Mouse (Mus musculus) midbrain, postnatal 0 days (tissue): ENCODE results near the gene Tpcn2. TPM values are rescaled to one million over a fixed set of nuclear protein-coding genes. Genes with fewer than 3 reads are reported as not detected.

Source experiments
- ATAC-seq: fragments of 200-750 bp; cut with Nextera tagmentation; 2 replicates; pipeline ENCODE4 v1.8.0; 2017; ENCODE audit warnings: moderate number of reproducible peaks, mild to moderate bottlenecking, moderate TSS enrichment, moderate library complexity; ENCODE audit not compliant: low FRiP score
- DNase-seq: peaks from one replicate; pipeline ENCODE4 v3.0.0-alpha.2; 2015; ENCODE audit warnings: low spot score
- H3K27ac ChIP-seq: fragments of 300-500 bp; sonication (generic); 2 replicates; pipeline ENCODE4 v1.5.1; 2014; ENCODE audit warnings: low read depth, mild to moderate bottlenecking, low read length, mixed read lengths
- H3K27me3 ChIP-seq: fragments of 300-500 bp; sonication (generic); 2 replicates; pipeline ENCODE4 v1.6.1; 2014; ENCODE audit warnings: low read length, control low read depth, mixed read lengths; ENCODE audit not compliant: insufficient read depth
- H3K36me3 ChIP-seq: fragments of 300-500 bp; sonication (generic); 2 replicates; pipeline ENCODE4 v1.6.1; 2014; ENCODE audit warnings: low read length, control low read depth, mixed read lengths; ENCODE audit not compliant: insufficient read depth
- H3K4me1 ChIP-seq: fragments of 300-500 bp; sonication (generic); 2 replicates; pipeline ENCODE4 v1.6.1; 2014; ENCODE audit warnings: mild to moderate bottlenecking, control low read depth, antibody characterized with exemption, low read length, mixed read lengths; ENCODE audit not compliant: insufficient read depth
- H3K4me2 ChIP-seq: fragments of 300-500 bp; sonication (generic); 2 replicates; pipeline ENCODE4 v1.6.1; 2014; ENCODE audit warnings: low read depth, mild to moderate bottlenecking, low read length, mixed read lengths; ENCODE audit not compliant: poor library complexity, severe bottlenecking
- H3K4me3 ChIP-seq: fragments of 300-500 bp; sonication (generic); 2 replicates; pipeline ENCODE4 v1.5.1; 2014; ENCODE audit warnings: low read depth, mild to moderate bottlenecking, low read length, moderate library complexity
- H3K9ac ChIP-seq: fragments of 300-500 bp; sonication (generic); replicated peaks from 2 replicates; pipeline ENCODE4 v1.6.1; 2014; ENCODE audit warnings: mild to moderate bottlenecking, low read length, moderate library complexity, mixed read lengths; ENCODE audit not compliant: poor library complexity, severe bottlenecking
- H3K9me3 ChIP-seq: fragments of 300-500 bp; sonication (generic); 2 replicates; pipeline ENCODE4 v1.6.1; 2016; ENCODE audit warnings: low read length, control low read depth
- CTCF ChIP-seq: IDR thresholded peaks from 2 replicates; pipeline ENCODE4 v1.5.1; 2016; ENCODE audit warnings: antibody characterized with exemption, mild to moderate bottlenecking
- WGBS: fragments of 180-500 bp; shearing (Covaris S2); extraction: QIAGEN DNeasy Blood & Tissue Kit; methylation state at CpG from one replicate; pipeline ENCODE4 v1.1.7; 2014; 5-methylcytosine and 5-hydroxymethylcytosine counted together
- polyA plus RNA-seq: library from polyadenylated mRNA; unstranded; fragments of >200 nt; fragmentation: Nextera tagmentation; extraction: Ambion mirVana; gene quantifications from 2 replicates; pipeline ENCODE4 v1.2.1, GENCODE M21; 2015
- total RNA-seq: library from RNA; depleted of rRNA; stranded (reverse); fragments of >200 nt; gene quantifications from 2 replicates; pipeline ENCODE4 v1.2.3, GENCODE M21; 2014

Gene Tpcn2
- total and polyA plus RNA-seq, 2 experiments from 2014 or later: 1.5 to 2.8 TPM

DNA sequence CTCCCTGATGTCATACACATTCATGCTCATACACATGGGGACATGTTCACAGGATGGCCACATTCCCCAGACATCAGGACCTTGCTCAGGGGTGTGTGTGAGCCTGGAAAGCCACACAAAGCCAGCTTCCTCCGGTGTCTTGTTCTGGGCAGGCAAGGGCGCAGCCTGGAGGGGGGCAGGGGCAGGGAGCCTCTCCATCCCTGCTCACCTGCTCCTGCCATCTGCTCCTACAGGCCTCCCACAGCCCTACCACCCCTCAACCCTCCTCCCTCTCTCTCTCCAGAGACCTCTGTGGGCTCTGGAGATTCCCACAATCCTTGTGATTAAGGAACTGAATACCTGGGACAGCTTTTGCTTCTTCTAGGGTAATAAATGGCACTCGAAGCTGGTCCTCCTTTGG, 132.0 kb downstream of the Tpcn2 start:
- Histone ChIP-seq H3K36me3 (no peaks in the 10 kb centered on the region), H3K4me1 (no peaks in the 10 kb centered on the region), H3K27ac (no peak overlapping the region), H3K4me2 (no peak overlapping the region), H3K4me3 (no peak overlapping the region), H3K9ac (no peak overlapping the region), H3K27me3 (no peaks in the 10 kb centered on the region), H3K9me3 (no peaks in the 10 kb centered on the region)
- DNase-seq (no peak), ATAC-seq (no peak)
- no peak for TF ChIP-seq CTCF
- 78% methylated on average over 3 of the region's 3 CpGs for WGBS

DNA sequence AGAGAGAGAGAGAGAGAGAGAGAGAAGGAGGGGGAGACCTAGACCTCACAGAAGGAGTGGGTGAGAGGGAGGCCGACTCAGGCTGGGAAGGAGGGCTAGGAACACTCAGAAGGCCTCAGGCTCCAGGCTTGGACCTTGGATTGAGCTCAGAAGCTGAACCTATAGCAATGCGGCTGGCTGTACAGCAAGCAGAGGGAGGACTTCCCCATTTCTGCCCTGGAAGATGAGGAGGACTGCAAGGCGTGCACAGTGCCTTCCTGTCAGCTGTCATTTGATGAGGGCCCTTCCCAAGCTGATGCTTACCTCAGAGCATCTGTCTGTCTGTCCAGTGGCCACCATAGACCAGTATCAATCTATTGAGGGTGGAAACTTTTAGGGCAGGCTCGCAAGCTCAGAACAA, 134.9 kb downstream of the Tpcn2 start:
- no peak for TF ChIP-seq CTCF
- Histone ChIP-seq H3K4me2 (no peak overlapping the region), H3K36me3 (no peaks in the 10 kb centered on the region), H3K4me1 (no peaks in the 10 kb centered on the region), H3K4me3 (no peak overlapping the region), H3K9ac (no peak overlapping the region), H3K9me3 (no peaks in the 10 kb centered on the region), H3K27me3 (no peaks in the 10 kb centered on the region), H3K27ac (no peak overlapping the region)
- ATAC-seq (no peak), DNase-seq (no peak)
- WGBS: 100% methylated on average over 4 of the region's 4 CpGs

- no peaks in the 10 kb centered on the region for H3K36me3 ChIP-seq
- ATAC-seq (no peak), DNase-seq (no peak)
- no peaks in the 10 kb centered on the region for H3K4me1 ChIP-seq
- no peak overlapping the region for H3K4me3 ChIP-seq
- no peak overlapping the region for H3K27ac ChIP-seq
- H3K9ac ChIP-seq: no peak overlapping the region
- TF ChIP-seq CTCF: no peak
- WGBS: 83% methylated on average over 5 of the region's 5 CpGs
- no peaks in the 10 kb centered on the region for H3K9me3 ChIP-seq
- H3K27me3 ChIP-seq: no peaks in the 10 kb centered on the region
- H3K4me2 ChIP-seq: no peak overlapping the region
These were observed 135.7 kb downstream of the Tpcn2 start for GRCm38 (mm10) chr7:145147973-145148698.

- H3K36me3 ChIP-seq: no peaks in the 10 kb centered on the region
- no peak overlapping the region for H3K4me2 ChIP-seq
- DNase-seq (no peak), ATAC-seq (no peak)
- H3K9me3 ChIP-seq: no peaks in the 10 kb centered on the region
- no peak overlapping the region for H3K4me3 ChIP-seq
- no peak overlapping the region for H3K27ac ChIP-seq
- H3K27me3 ChIP-seq: no peaks in the 10 kb centered on the region
- H3K9ac ChIP-seq: no peak overlapping the region
- H3K4me1 ChIP-seq: no peaks in the 10 kb centered on the region
- no peak for TF ChIP-seq CTCF
These were observed 137.4 kb downstream of the Tpcn2 start for GRCm38 (mm10) chr7:145146252-145146930.

DNA sequence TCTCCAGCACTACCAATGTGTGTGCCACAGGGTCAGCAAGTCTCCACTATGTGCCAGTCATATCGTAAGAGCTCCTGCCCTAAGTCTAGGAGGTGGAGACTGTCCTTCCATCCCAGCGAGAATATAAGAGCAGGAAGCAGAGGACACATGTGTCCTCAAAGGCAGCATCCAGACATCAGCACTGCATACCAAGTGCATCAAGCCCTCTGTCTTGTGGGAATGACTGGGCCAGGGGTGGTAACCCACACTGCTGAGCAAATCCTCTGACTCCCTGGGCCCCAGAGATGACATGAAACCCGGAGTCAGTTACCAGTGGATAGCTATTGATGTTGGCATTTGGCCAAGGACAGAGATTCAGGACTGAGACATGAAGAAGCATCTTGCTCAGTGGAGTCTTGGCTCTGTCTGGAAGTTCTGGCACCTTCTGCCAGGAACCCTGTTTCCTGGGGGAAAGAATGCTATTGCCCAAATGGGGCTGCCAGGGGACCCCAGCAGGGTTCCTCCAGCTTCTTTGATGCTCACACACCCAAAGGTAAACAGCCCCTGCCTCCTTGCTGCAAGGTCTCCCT, 140.2 kb downstream of the Tpcn2 start:
- no peak overlapping the region for H3K4me2 ChIP-seq
- 64% methylated on average over 3 of the region's 3 CpGs for WGBS
- no peak overlapping the region for H3K27ac ChIP-seq
- H3K4me1 ChIP-seq: no peaks in the 10 kb centered on the region
- DNase-seq (peak; percentile 35), ATAC-seq (no peak)
- no peak overlapping the region for H3K9ac ChIP-seq
- TF ChIP-seq CTCF: no peak
- no peaks in the 10 kb centered on the region for H3K9me3 ChIP-seq
- no peaks in the 10 kb centered on the region for H3K27me3 ChIP-seq
- no peak overlapping the region for H3K4me3 ChIP-seq
- no peaks in the 10 kb centered on the region for H3K36me3 ChIP-seq

DNA sequence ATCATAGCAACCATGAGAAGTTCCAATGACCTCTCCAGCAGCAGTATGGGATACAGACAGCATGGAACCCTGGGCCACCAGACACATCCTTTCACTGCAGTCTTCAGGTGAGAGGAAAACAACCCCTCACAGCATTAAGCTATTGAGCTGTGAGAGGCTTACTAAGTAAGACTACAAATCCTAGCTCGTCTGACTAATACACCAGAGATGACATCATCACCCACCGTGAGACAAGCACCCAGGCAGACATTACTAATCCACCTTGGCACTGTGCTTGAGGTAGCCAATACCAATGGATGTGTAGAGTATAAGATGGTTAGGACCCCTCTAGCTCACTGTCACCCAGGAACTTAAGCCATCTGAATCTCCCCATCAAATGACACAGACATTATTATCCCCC, 143.2 kb downstream of the Tpcn2 start:
- 38% methylated on average over 2 of the region's 2 CpGs for WGBS
- Histone ChIP-seq H3K4me2 (no peak overlapping the region), H3K4me3 (no peak overlapping the region), H3K36me3 (no peaks in the 10 kb centered on the region), H3K9ac (no peak overlapping the region), H3K27ac (no peak overlapping the region), H3K4me1 (no peaks in the 10 kb centered on the region), H3K27me3 (no peaks in the 10 kb centered on the region), H3K9me3 (no peaks in the 10 kb centered on the region)
- no peak for TF ChIP-seq CTCF
- ATAC-seq (no peak), DNase-seq (no peak)
